Mouse (Mus musculus): ENCODE results near the gene Ulk4.

Ulk4 gene

GRCm38 (mm10) chr9:121299976-121300570 lies 23.1 kb upstream of the Ulk4 start:
- no peak for DNase-seq

- no peak for DNase-seq
These were observed 22.3 kb upstream of the Ulk4 start for GRCm38 (mm10) chr9:121299223-121299755.

- peak in 1 of 2 experiments; percentile 44 for DNase-seq
These were observed 21.6 kb upstream of the Ulk4 start for GRCm38 (mm10) chr9:121298411-121299091.

GRCm38 (mm10) chr9:121298065-121298398 lies 21.0 kb upstream of the Ulk4 start:
- DNase-seq: no peak

GRCm38 (mm10) chr9:121297171-121298064 lies 20.4 kb upstream of the Ulk4 start, which contains the start of gene Trak1:
TSS of gene Trak1 (plus strand) at chr9:121297502.
- DNase-seq: peak in 1 of 2 experiments; percentile 45

- DNase-seq: no peak
These were observed 18.2 kb upstream of the Ulk4 start for GRCm38 (mm10) chr9:121295221-121295620.

- DNase-seq: no peak
These were observed 16.2 kb upstream of the Ulk4 start for GRCm38 (mm10) chr9:121293187-121293586.

GRCm38 (mm10) chr9:121291275-121291674 lies 14.3 kb upstream of the Ulk4 start:
- no peak for DNase-seq

GRCm38 (mm10) chr9:121286325-121286901 lies 9.4 kb upstream of the Ulk4 start:
- DNase-seq: no peak

GRCm38 (mm10) chr9:121285341-121286324 lies 8.6 kb upstream of the Ulk4 start:
- DNase-seq: peak; percentile 75 to 90

- peak in 1 of 2 experiments; percentile 53 for DNase-seq
These were observed 7.4 kb upstream of the Ulk4 start for GRCm38 (mm10) chr9:121284422-121284821.

- DNase-seq: no peak
These were observed 6.7 kb upstream of the Ulk4 start for GRCm38 (mm10) chr9:121283620-121284185.

- DNase-seq: no peak
These were observed 4.9 kb upstream of the Ulk4 start for GRCm38 (mm10) chr9:121281891-121282290.

- DNase-seq: no peak
These were observed 2.2 kb upstream of the Ulk4 start for GRCm38 (mm10) chr9:121279216-121279615.

GRCm38 (mm10) chr9:121276745-121277117 lies 266 bp downstream of the Ulk4 start:
- DNase-seq: no peak

GRCm38 (mm10) chr9:121271561-121271960 lies 5.4 kb downstream of the Ulk4 start:
- no peak for DNase-seq

GRCm38 (mm10) chr9:121271149-121271548 lies 5.8 kb downstream of the Ulk4 start:
- no peak for DNase-seq

- DNase-seq: no peak
These were observed 11.7 kb downstream of the Ulk4 start for GRCm38 (mm10) chr9:121265307-121265706.

GRCm38 (mm10) chr9:121257106-121257505 lies 19.9 kb downstream of the Ulk4 start:
- no peak for DNase-seq

GRCm38 (mm10) chr9:121254761-121255160 lies 22.2 kb downstream of the Ulk4 start:
- DNase-seq: no peak

- no peak for DNase-seq
These were observed 23.0 kb downstream of the Ulk4 start for GRCm38 (mm10) chr9:121253983-121254382.
